Mouse (Mus musculus) left cerebral cortex, postnatal 14 days (tissue): ENCODE measurements around the gene Rpn1. TPM values are rescaled to one million over a fixed set of nuclear protein-coding genes. Genes with fewer than 3 reads are reported as not detected.
A peak's percentile ranks its signal among the peaks of the same experiment; 100 is the strongest.

Source experiments
- DNase-seq, 2 experiments: peaks; one replicate each; pipeline ENCODE4 v3.0.0; 2021 to 2022; ENCODE audit warnings: low spot score in 2 of 2, mixed read lengths in 1 of 2
- intact Hi-C: fragments of 180-260 bp; cut with DNase I; formaldehyde crosslinking; loops from one replicate; pipeline ENCODE4 v1.15.1; 2025
- long read RNA-seq, 2 experiments: library from polyadenylated mRNA; stranded (forward); transcript quantifications; one replicate each; pipeline ENCODE4 v2.0.0; 2021
- total RNA-seq, 2 experiments: library from RNA; stranded (reverse); gene quantifications; 2 replicates each; pipeline ENCODE4 v1.2.3; 2021

The Rpn1 gene
- total RNA-seq = 100 to 1,000 TPM; 166 to 168 TPM
- long read RNA-seq, experiment 1, transcript Rpn1-201 (10 exons, 3,633 nt) = major isoform, 222 of 238 reads
- long read RNA-seq, experiment 1, partial matches to known transcripts = 8 of 238 reads
- long read RNA-seq, experiment 1, other reads (novel, unspliced or antisense) = 6 of 238 reads
- long read RNA-seq, experiment 2, transcript Rpn1-201 (10 exons, 3,633 nt) = major isoform, 177 of 195 reads
- long read RNA-seq, experiment 2, partial matches to known transcripts = 8 of 195 reads
- long read RNA-seq, experiment 2, other reads (novel, unspliced or antisense) = 9 of 195 reads

DNA sequence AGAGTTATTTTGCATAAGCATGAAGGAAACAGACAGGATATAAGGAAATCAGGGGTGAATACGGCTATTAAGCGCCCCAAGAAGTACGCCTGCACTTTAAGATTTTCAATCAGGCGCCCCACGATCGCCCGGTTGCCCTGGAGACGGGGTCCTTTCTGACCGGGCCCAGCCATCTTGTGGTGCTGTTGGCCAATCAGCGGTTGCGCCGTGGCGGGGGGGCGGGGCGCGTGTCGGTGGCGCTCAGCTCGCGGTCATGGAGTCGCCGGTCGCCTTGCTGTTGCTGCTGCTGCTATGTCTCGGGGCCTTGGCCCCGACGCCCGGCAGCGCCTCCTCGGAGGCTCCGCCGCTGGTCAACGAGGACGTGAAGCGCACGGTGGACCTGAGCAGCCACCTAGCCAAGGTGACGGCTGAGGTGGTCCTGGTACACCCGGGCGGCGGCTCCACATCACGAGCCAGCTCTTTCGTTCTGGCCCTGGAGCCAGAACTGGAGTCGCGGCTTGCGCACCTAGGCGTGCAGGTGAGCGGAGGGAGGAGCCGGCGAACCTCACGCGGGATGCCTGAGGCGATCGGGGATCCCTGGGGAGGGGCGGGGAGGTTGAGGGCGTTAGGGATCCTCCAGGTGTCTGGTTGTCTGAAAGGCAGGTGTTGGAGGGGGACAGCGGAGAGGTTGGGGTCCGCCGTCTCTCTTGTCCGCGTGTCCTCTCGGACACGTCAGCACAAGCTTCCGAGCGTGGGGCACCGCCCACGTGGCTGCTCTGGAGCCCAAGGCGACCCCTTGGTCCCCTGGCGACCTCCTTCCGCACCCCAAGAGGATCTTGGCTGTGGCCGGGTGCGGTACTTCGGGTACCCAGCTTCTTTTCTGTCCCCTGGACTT is at the start of gene Rpn1:
TSS of gene Rpn1 (plus strand) at position 205 of the 874 bp plus-strand sequence.
- DNase-seq = peak; percentile 97
- intact Hi-C loops = loop anchor here (5.0 to 10.0 kb wide), 2 partner anchors 37 to 180 kb away; partner anchors contain the start of gene Rab7

DNA sequence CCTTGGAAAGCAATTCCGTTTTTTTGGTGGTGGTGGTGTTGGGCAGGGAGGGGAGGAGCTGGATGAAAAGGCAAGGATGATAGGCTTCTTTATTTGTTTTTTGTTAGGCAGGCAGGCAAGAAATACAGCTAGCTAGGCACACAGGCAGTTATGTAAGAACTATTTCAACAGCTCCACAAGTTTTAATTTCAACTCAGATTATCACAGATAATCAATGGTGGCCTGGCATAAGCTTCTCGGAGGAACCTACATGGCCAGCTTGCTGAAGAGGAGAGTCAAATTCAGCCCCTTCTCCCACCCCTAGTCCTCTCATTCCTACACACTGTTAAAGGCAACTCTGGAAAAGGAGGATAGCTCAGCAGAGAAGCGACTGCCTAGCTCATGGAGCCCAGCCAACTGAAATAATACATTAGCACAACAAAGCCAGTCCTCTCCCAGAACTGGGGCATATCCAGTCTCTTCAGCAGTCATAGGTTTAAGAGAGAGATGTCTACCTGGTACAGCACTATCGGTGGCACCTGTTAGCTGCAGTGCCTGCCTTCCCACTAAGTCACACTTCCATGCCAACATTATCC is 46.7 kb upstream of the Rpn1 start:
- intact Hi-C loops = no loop called here

DNA sequence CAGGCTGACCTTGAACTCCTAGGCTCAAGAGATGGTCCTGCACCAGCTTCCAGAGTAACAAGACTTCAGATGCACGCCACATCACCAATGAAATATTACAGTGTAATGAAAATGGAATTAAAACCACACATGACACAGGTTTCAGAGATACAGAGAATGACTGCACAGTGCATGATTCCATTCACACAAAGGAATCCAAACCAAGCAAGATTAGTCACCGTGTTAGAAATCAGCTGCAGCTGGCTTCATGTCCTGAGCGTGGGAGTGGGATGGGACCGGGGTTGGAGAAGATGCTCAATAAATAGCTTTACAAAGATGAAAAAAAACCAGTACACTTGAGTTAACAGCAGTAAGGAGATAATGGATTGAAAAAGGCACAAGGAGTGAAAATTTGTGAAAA is 44.9 kb upstream of the Rpn1 start:
- peak in 1 of 2 experiments; percentile 15 for DNase-seq
- intact Hi-C loops = no loop called here

More for the DNA sequence above, 46.7 kb upstream of the Rpn1 start:
- DNase-seq = peak in 1 of 2 experiments; percentile 16

DNA sequence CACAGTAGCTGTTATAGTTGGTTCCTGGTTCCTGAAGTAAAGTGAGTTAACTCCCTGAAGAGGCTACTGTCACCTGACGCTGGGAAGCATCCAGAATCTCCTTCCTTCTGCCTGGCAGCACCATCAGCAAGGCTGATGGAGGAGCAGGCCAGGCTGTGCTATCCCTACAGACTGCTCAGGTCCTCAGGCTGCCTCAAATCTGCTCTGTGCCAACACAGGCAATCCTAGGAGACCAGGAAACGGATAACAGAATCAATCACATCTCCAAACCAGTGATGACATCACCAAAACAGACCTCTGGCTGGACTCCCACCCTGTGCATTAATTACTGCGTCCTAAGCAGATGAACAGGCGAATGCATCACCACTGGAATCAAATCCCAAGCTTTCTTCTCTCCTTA is 43.1 kb upstream of the Rpn1 start:
- DNase-seq = peak in 1 of 2 experiments; percentile 22
- intact Hi-C loops = no loop called here

DNA sequence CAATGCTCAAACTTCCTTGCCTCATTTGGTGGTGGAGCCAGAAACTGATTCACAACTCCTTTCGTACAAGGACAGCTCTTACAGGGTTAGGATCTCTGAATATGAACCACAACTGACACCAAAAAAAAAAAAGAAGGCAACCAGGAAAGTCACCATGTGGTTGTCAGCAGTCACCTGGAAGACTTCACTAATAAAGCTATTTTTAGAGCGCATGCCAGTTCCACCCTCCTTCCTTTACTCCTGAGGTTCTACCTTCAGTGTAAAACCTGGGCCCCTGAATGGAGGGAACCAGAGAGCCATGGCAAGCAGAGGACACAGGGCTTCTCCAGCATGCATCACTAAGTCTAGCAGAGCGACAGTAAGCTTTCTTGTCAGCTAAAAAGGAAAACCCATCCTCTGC is 41.9 kb upstream of the Rpn1 start:
- DNase-seq = no peak
- intact Hi-C loops = no loop called here

DNA sequence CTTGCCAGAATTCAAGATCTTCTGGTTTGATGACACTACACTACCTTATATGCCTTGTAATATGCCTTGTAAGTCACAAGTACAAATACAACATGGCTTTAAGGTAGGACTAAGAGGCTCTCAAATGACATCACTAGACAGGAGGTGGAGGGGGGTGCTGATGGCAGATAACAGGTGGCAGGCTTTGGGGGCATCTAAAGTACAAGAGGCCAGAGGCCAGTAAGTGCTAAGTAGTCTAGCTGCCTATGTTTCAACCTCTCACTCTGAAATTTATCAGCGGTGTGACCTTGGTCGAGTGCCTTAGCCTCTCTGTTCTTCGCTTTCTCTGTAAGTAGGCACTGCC is 40.1 kb upstream of the Rpn1 start:
- intact Hi-C loops = no loop called here

DNA sequence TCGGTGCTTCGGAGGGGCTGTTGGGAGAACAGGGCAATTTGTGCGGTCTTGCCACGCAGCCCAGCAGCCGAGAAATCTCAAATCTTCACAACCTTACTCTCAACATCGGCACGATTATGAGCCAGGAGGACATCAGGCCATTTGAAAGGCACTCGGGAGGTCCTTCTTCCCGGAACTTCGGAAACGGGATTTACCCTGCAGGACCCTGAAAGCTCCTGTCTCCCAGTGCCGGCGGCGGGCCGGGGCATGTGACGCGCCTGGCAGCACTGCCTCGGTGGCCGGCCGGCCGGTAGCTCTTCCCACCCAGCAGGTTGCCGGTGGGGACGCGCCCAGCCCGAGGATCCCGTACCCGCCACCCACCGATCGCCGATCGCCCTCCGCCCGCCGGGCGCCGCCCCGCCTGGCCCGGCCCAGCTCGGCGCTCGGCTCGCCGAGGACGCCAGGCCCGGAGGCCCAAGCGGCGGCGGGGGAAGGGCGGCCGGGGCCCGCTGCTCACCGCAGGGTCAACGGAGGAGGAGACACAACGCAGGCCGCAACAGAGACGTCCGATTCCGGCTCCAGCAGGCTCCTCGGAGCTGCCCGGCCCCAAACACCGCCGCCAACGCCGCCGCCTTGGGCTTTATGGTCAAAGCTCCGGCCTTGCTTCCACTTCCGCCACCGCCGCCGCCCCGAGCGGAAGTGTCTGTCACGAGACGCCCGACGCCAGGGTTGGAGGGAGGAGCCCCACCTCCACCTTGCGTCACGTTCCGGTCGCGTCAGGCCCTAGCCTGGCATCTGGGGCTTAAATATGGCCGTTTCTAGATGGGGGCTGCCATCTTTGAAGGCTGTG is 39.5 kb upstream of the Rpn1 start, which contains the start of gene Rab7:
TSS of gene Rab7 (minus strand) at position 694 of the 829 bp plus-strand sequence.
- intact Hi-C loops = loop anchor here (5.0 kb wide), 1 partner anchor 38 kb away; the partner anchor contains the start of gene Rpn1

More for the DNA sequence above, 40.1 kb upstream of the Rpn1 start:
- DNase-seq = no peak

DNA sequence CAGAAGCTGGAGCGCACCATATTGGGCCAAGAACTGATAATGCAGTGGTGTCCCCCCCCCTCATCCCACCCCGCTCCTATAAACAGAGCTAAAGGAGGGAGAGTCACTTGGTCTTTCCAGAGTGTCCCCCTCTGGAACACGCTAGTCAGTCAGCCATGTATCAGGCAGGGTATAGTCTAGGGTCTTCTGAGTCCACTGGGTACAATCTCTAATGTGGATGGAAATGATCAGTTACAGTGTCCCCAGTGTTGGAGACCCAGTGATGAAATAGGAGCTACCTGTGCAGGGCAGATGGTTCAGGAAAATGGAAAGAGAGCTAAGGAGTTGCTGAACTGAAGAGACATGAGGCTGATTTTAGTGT is 38.9 kb upstream of the Rpn1 start:
- DNase-seq = no peak
- intact Hi-C loops = loop anchor here (5.0 kb wide), 1 partner anchor 37 kb away; the partner anchor contains the start of gene Rpn1

More for the DNA sequence above, 39.5 kb upstream of the Rpn1 start, which contains the start of gene Rab7:
- DNase-seq = peak; percentile 96 to 97

DNA sequence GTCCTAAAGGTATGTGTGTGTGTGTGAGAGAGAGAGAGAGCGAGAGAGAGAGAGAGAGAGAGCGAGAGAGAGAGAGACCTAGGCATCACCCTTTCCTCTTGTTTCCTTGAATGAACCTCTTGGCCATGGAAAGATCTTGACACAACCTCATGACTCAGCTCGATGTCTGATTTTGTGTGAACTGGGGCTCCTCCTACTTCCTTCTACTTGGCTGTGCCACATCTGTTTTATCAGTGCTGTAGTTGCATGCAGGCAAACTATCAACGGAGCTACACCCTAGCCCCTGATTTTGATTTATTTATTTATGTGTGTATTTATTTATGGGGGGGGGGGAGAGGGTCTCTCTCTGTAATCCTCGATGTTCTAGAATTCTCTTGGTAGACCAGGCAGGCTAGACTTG is 36.4 kb upstream of the Rpn1 start:
- intact Hi-C loops = loop anchor here (5.0 kb wide), 1 partner anchor 34 kb away; the partner anchor contains the start of gene Rpn1
- DNase-seq = no peak

DNA sequence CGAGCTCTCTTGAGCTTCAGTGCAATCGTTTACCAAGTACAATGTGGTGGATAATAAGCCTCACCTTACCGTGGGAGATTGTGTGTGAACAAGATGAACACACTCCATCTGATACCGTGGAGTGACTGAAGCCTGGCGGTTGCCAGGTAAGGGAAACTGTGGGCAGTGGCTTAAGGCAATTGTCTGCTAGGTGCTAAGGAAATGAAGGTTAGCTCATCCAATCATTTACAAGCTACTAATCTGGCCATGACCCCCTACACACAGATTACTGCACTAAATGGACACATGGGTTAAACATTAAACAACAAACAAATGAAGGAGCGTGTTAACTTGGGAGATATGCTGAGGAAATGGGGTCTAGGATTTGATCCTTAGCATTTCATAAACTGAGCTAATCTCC is 35.3 kb upstream of the Rpn1 start:
- no peak for DNase-seq
- intact Hi-C loops = loop anchor here (5.0 kb wide), 1 partner anchor 33 kb away; the partner anchor contains the start of gene Rpn1

DNA sequence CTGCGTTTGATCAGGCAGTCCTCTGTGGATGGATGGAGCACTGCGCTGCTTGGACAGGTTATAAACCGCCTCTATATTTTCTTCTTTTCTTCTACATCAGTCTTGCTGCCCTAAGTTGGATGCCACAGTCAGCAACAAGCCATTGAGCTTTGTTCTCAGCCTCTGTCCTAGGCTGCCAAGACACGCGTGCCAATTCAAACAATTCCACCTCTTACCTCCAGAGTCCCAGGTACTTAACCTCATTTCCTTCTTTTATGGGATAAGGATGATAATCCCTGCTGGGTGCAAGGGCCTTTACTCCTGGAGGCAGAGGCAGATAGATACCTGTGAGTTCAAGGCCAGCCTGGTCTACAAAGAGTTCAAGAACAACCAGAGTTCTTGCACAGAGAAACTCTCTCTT is 33.1 kb upstream of the Rpn1 start:
- intact Hi-C loops = no loop called here
- no peak for DNase-seq

DNA sequence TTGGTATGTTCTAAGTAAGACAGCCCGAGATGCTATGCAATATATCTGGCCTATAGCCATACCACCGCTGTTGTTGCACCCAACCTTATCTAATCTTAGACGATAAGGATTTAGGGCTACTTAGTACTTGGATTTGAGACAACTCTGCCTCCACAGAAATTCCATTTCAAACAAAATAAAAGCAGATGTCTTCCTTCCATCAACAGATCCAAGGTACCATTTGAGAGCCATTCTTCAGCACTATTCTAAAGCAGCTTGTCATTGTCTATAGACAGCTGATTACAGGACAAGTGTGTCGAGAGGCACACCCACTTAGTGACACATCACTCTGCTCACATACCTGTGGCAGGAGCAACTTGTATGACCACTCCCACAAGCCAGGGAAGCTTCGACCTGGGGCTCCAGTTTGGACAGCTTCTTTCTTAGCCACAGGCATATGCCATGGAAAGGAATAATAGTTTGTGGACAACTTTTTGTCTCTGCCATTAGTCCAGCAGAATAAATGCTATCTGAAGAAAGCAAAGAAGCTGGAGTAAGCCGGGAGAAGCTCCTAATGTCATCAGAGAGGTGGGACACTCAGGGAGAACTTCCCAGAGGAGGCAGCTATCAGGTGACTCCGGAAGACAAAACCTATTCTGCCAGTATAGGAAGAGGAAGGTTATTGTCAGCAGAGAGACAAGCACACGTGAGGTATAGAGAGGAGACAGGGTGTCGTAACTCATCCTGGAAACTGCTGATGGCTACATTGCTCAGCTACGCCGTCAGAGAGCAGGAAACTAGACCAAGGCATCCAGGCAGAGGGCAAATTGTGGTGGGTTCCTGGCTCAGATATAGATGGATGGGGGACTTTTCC is 30.8 kb upstream of the Rpn1 start:
- no peak for DNase-seq
- intact Hi-C loops = no loop called here

DNA sequence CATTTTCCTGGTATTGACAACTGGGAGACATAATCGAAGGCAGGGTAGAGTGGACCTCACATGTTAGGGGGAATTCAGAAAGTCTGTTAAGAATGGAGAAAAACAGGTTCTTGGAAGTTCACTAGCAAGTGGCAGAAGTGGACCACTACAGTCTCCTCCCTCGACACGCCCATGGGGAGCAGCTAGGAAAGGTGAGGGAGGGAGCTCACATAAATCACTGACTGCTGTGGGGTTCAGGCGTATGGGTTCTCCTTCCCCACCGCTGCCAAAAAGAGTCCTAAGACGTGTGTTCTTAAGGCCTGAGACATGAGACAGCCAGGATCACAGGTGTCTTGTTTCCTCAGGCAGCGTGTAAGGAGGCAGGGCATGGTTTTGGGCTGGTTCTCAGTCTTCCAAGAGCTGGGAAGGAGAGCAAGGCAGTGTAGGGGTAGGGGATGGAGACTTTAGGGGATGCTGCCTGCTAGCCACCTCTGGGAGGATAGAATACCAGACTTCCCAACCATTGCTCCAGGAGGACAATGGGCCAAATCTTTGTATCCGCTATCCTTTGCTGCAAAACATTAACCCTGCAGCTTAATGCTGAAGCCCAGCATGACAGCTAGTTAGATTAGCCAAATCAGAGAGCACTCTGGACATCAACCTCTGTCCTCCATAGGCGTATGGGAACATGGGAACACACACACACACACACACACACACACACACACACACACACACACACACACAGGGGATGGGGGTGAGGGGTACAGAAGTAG is 30.0 kb upstream of the Rpn1 start:
- intact Hi-C loops = no loop called here
- DNase-seq = no peak

DNA sequence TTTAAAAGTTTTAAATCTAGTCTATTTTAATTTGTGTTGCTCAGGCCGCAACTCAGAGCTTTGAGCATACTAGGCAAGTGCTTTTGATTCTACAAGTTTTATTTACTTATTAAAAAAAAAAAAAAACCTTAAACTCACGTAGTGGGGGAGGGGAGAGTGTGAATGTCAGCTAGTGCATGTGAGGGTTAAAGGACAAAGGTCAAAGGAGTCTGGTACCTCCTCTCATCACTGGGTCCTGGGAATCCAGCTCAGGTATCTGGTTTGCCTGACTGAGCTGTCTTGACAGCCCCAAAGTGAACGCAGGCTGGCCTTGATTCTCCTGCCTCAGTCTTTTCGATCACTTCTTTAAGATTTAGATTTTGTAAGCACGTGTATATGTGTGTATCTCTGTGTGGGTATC is 28.6 kb upstream of the Rpn1 start:
- DNase-seq = no peak
- intact Hi-C loops = no loop called here

DNA sequence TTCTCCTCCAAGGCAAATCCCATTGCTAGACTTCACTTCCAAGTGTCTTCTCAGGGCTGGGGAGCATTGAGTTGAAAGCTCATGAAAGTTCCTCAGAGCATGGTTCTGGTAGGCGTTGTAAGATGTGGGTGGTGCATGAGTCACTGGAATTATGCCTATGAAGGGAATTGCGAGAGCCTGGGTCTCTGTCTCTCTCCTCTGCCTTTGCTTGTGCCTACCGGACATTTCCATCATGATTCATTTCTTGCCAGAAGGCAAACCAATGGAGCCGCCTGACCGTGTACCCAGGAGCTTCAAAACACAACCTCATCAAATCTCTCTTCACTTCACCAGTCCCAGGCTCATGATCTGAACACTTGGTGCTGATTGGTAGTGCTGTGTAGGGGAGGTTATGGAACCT is 27.4 kb upstream of the Rpn1 start:
- intact Hi-C loops = no loop called here
- DNase-seq = no peak

DNA sequence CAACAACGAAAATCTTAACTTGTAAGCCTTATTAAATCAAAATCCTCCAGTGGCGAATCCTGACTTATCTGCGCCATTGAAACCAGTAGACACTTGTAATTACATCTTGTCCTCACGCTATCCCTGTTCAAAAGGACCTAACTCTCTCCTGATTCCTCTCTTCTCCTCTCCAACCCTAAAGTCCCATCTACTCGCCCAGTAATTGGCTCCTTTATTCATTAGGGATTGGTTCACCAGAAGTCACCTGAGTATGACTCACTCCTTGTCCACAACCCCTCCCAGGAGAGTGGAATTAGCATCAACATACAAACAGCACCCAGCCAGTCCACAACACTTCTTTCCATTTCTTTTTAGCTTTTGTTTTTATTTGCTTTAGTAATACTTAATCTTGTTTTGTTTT is 24.4 kb upstream of the Rpn1 start:
- DNase-seq = no peak
- intact Hi-C loops = no loop called here

DNA sequence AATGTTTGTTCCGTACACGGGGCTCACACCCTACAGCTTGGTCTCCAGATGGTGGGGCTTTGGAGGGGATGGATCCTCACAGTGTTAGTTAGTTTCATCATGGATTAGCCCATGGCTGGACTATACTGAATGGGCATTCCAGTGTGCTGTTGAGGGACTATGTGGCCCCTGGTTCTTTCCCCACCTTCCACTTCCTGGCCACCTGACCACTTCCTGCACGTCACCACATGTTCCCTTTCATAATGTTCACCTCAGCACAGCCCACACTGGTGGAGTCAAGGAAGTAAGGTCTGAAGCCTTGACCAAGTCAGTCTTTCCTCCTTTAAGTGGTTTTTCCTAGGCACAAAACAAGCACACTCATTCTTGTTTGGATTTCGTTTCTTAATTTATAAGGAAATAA is 23.7 kb upstream of the Rpn1 start:
- intact Hi-C loops = no loop called here

DNA sequence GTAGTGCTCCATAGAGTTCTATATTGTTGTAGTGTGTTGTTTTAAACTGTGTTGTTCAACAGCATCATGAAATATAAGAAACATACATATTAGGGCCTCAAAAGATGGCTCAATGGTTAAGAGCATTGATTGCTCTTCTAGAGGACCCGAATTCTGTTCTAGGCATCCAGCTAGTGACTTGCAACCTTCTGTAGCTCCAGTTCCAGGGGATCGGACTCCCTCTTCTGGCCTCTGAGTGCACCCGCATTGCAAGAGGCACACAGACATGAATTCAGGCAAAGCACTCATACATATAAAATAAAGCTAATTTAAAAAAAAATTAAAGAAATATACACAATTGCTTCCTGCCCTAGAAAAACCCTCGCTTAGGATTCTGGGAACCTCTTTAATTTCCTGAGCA is 22.9 kb upstream of the Rpn1 start:
- intact Hi-C loops = no loop called here
- no peak for DNase-seq

More for the DNA sequence above, 23.7 kb upstream of the Rpn1 start:
- no peak for DNase-seq
